Mouse (Mus musculus): Measurements from ENCODE around the gene Foxn2.

DNA sequence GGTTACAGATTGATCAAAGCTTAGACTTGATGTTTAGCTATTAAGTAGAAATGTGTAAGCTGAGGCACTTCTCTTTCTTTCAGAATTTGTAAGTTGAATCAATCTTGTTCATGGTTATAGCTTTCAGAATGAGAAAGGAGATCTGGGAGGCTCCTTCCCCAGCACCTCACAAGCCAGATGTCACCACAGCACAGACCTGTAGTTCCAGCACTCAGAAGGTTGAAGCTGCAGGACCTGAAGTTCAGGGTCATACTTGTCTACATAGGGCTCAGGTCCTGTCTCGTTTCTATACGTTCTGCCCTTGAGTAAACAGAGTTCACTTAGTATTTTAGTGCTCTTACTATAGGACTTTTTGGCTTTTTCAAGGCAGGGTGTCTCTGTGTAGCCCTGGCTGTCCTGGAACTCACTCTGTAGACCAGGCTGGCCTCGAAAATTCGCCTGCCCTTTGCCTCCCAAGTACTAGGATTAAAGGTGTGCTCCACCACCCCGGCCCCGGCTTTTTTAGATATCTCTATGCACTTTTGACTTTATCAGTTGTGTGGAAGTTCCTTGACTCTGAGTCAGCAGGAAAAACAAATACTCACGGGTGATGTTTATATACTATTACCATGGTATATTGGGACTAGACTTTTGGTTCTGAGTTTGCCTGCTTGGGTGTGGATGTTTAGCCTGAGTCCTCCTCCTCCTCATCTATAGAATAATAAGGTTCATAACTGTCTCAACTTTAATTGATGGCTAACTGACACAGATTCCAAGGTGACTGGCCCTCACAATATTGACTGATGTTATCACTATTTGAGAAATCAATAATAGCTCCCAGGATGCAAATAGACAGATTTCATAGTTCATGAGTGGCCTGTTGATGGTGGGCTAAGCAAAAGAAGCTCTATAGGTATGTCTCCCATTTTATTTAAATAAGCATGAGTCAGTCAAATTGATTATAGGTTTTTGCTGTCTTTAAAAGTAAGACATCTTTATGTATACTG lies 19.7 kb downstream of the Foxn2 start:
- TF ChIP-seq CTCF (IDR thresholded peaks at IDR 0.05; ENCODE audit: control insufficient read depth, insufficient read depth, insufficient replicate concordance, low read depth, low read length) (no peak), POLR2A (IDR thresholded peaks at IDR 0.05; ENCODE audit: control insufficient read depth, low read depth, low read length) (no peak)
